Mouse (Mus musculus): ENCODE measurements at regions not wholly inside any gene's neighbourhood (a gene's known extent, or its start where the extent isn't known, plus 50 kb on each side); places are given as distances from the start of the nearest gene placed in this dataset.

DNA sequence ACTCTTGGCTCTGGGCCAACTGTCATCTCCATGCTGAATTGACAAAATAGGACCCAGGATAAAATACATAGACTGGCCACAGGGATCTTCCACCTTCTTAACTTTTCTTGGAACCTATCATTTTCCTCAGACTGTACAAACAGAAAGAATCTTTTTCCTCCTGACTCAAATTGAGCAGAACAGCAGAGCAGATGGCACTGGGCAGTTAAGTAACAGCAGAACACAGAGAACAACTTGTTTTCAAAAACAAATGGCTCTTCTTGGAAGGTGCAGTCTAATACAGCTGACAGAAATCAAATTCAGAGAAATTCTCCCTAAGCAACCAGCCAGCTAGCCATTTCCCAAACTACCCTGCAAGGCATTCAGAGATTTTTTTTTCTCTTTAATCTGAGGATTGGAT lies 763.0 kb downstream of the Gsdmc2 start:
- TF ChIP-seq CTCF (IDR thresholded peaks at IDR 0.05; ENCODE audit: low read depth, low read length) (no peak), POLR2A (IDR thresholded peaks at IDR 0.05; ENCODE audit: insufficient read depth, low read length) (no peak)
